Mouse (Mus musculus) erythroblast, embryonic 14.5 days (primary cell): ENCODE measurements around the gene Epn1.

ENCODE experiments used
- GATA1 ChIP-seq: IDR thresholded peaks from 2 replicates; pipeline ENCODE4 v1.6.1; 2012; ENCODE audit warnings: low read length, inconsistent platforms, mixed read lengths
- TAL1 ChIP-seq: IDR thresholded peaks from 3 replicates; pipeline ENCODE4 v1.6.1; 2012; ENCODE audit warnings: low read length, inconsistent platforms, mixed read lengths

DNA sequence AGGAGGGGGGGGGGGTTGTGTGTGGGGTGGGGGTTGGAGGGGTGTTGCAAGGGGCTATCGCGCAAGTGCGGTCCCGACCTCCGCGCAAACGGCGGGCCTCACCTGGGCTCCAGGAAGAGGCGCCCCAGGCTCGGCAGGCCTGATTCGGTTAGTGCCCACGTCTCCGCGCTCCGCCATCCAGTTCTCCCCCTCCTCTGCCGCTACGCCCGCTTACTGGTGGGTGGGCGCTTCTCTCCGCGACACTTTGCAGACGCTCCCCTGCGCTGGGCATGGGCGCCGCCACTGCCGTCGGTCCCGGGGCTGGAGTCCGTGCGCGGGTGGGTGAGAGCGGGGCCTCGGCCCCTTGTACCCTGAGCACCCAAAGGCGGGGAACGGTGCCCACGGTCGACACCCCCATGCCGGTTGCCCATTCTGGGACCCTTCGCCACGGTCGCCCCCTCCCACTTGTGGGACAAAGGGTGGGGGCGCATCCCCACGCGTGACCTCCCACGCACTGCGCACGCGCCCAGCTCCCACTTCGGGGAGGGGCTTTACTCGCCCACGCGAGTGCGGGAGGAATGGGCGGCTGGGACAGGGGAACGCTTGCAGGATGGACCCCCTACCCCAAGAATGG is 23.3 kb upstream of the Epn1 start:
- no peak for TF ChIP-seq TAL1
- no peak for TF ChIP-seq GATA1
